Mouse (Mus musculus): Measurements from ENCODE around the gene Tdpoz5. TPM values are rescaled to one million over a fixed set of nuclear protein-coding genes. Genes with fewer than 3 reads are reported as not detected.
"Not testable (repeated sequence)": the region's sequence is repeated elsewhere in the genome, so short reads cannot be mapped to it uniquely, and the experiment has no call there.

Tdpoz5 gene
- not detected in 2 replicates for total RNA-seq (2017)

- not testable (repeated sequence) for ATAC-seq (replicated peaks in 1 of 2; ENCODE audit: insufficient read depth in 1 of 2, low FRiP score in 2 of 2, low TSS enrichment in 1 of 2, low read depth in 1 of 2, poor library complexity in 2 of 2, severe bottlenecking in 2 of 2)
These were observed at the start of gene Tdpoz5 for GRCm38 (mm10) chr3:93961214-93961613. Tdpoz5 (minus strand) TSS chr3:93961314.

- ATAC-seq (replicated peaks in 1 of 2; ENCODE audit: insufficient read depth in 1 of 2, low FRiP score in 2 of 2, low TSS enrichment in 1 of 2, low read depth in 1 of 2, poor library complexity in 2 of 2, severe bottlenecking in 2 of 2) = not testable (repeated sequence)
These were observed 7.8 kb upstream of the Tdpoz5 start for GRCm38 (mm10) chr3:93968938-93969337.

- ATAC-seq (replicated peaks in 1 of 2; ENCODE audit: insufficient read depth in 1 of 2, low FRiP score in 2 of 2, low TSS enrichment in 1 of 2, low read depth in 1 of 2, poor library complexity in 2 of 2, severe bottlenecking in 2 of 2) = not testable (repeated sequence)
These were observed 17.7 kb downstream of the Tdpoz5 start, which contains the start of gene Gm9117 for GRCm38 (mm10) chr3:93943443-93943842. Gm9117 (minus strand) TSS chr3:93943543.

GRCm38 (mm10) chr3:93938386-93938785 lies 22.7 kb downstream of the Tdpoz5 start:
- not testable (repeated sequence) for ATAC-seq (replicated peaks in 1 of 2; ENCODE audit: insufficient read depth in 1 of 2, low FRiP score in 2 of 2, low TSS enrichment in 1 of 2, low read depth in 1 of 2, poor library complexity in 2 of 2, severe bottlenecking in 2 of 2)

Other genes with a start within 250 kb of the Tdpoz5 start
- gene Gm5773, start 188.3 kb downstream of the Tdpoz5 start, total RNA-seq (2017) = not detected in 2 replicates
- not detected in 2 replicates for gene Tdpoz4, start 164.9 kb downstream of the Tdpoz5 start, total RNA-seq (2017)
- not detected in 2 replicates for gene Tdpoz3, start 135.3 kb downstream of the Tdpoz5 start, total RNA-seq (2017)
- not detected in 2 replicates for gene Gm9117, start 17.8 kb downstream of the Tdpoz5 start, total RNA-seq (2017)
- gene Gm9125, start 93.6 kb upstream of the Tdpoz5 start, total RNA-seq (2017) = not detected in 2 replicates
- not detected in 2 replicates for gene Gm10697, start 111.3 kb upstream of the Tdpoz5 start, total RNA-seq (2017)
- gene Gm10696, start 216.9 kb upstream of the Tdpoz5 start, total RNA-seq (2017) = not detected in 2 replicates
- gene Gm5286, start 235.4 kb upstream of the Tdpoz5 start, total RNA-seq (2017) = not detected in 2 replicates

Data from hematopoietic stem cell, adult 5-6 weeks (primary cell).